Mouse (Mus musculus): ENCODE results near the gene Secisbp2. TPM values are rescaled to one million over a fixed set of nuclear protein-coding genes. Genes with fewer than 3 reads are reported as not detected.

Gene Secisbp2
- polyA plus RNA-seq, 1 experiment from 2014 or later, result 29.5 TPM

DNA sequence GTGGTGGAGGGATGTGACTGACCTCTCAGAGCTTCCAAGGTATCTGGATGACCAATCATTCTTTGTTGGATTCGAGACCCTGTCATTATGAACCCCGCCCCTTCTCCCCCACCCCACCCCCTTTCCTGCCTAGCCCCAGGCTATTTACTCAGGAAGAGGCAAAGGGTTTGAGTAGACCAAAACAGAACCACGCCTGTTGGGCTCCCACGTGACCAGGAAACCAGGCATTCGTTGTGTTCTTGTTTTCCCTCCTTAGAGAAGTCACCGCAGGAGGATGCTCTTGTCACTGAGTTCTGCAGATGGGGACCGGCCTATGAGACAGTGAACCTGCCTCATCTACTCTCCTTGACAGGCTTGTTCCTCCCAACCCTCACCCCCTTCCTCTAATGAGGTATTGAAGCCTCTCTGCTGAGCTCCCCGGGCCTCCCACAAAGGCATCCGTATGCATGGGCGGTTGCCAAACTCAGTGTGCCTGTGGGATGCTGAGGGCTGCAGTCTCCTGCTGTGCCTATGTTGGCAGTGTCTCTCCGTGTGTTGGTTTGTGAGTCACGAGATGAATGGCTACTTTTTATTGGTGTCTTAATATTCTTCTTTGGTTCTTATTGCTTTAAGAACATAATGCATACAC, 35.0 kb upstream of the Secisbp2 start:
- Histone ChIP-seq H3K27ac (ENCODE audit: low read depth, low read length) (no peak overlapping the region), H3K4me1 (ENCODE audit: control insufficient read depth, insufficient read depth, low read length) (peaks cover 6% of the 10 kb centered on the region; the same call in 1 of the 2 replicates), H3K4me3 (ENCODE audit: low read depth, low read length) (no peak overlapping the region), H3K4me2 (ENCODE audit: low read length) (peak overlapping the region; percentile 19; the same call in 1 of the 2 replicates), H3K36me3 (ENCODE audit: control insufficient read depth, insufficient read depth, low read length) (no peaks in the 10 kb centered on the region), H3K27me3 (replicated peaks; ENCODE audit: control insufficient read depth, insufficient read depth, low read length) (no peaks in the 10 kb centered on the region), H3K9ac (ENCODE audit: low read length) (no peak overlapping the region), H3K9me3 (replicated peaks; ENCODE audit: control insufficient read depth, low read length) (no peaks in the 10 kb centered on the region)
- peak; percentile 89 for DNase-seq (ENCODE audit: low spot score)
- ATAC-seq, result peak; percentile 83
- 4% methylated on average over 12 of the region's 12 CpGs for WGBS

DNA sequence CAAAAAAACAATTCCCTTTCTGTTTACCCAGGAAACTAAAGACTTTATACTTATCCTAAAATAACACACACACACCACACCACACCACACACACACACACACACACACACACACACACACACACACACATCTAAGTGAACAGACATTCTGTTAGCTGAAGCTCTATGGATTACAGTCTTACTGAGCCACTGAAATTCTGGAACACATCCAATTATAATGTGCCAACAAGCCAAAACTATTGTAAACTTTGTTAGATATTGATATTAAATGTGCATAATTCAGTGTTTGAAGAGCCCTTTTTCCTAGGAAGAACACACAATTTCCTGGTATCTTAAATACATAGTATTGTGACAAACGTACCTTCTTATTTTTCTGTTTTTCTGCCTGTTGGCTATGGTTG, 34.2 kb upstream of the Secisbp2 start:
- DNase-seq (ENCODE audit: low spot score) (peak; percentile 62), ATAC-seq (peak; percentile 21; the same call in 1 of the 2 replicates)
- 41% methylated on average over 1 of the region's 1 CpGs for WGBS
- Histone ChIP-seq H3K4me1 (ENCODE audit: control insufficient read depth, insufficient read depth, low read length) (peaks cover 6% of the 10 kb centered on the region; the same call in 1 of the 2 replicates), H3K27me3 (replicated peaks; ENCODE audit: control insufficient read depth, insufficient read depth, low read length) (no peaks in the 10 kb centered on the region), H3K9me3 (replicated peaks; ENCODE audit: control insufficient read depth, low read length) (no peaks in the 10 kb centered on the region), H3K27ac (ENCODE audit: low read depth, low read length) (no peak overlapping the region), H3K4me2 (ENCODE audit: low read length) (no peak overlapping the region), H3K4me3 (ENCODE audit: low read depth, low read length) (no peak overlapping the region), H3K9ac (ENCODE audit: low read length) (no peak overlapping the region), H3K36me3 (ENCODE audit: control insufficient read depth, insufficient read depth, low read length) (no peaks in the 10 kb centered on the region)

DNA sequence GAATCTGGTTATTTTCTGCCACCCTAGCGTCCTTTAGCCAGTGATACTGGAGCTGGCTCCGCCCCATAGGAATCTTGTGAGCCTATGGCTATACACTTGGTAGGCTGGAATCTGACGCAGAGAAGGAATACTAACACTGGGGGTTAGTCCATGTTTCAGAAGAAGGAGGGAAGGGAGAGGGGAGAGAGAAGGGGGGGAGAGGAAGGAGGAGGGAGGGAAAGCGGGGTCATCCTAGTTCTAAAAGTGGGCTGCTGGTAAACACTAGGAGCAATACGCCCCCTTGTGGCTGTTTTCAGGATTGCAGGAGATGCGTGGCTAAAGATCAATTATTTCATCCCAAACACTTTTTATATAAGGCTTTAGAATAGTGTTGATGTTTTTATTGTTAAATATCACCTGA, 33.6 kb upstream of the Secisbp2 start:
- 15% methylated on average over 6 of the region's 6 CpGs for WGBS
- H3K9me3 ChIP-seq (replicated peaks; ENCODE audit: control insufficient read depth, low read length), result no peaks in the 10 kb centered on the region
- H3K27me3 ChIP-seq (replicated peaks; ENCODE audit: control insufficient read depth, insufficient read depth, low read length), result no peaks in the 10 kb centered on the region
- H3K4me2 ChIP-seq (ENCODE audit: low read length), result no peak overlapping the region
- H3K36me3 ChIP-seq (ENCODE audit: control insufficient read depth, insufficient read depth, low read length), result no peaks in the 10 kb centered on the region
- peaks cover 6% of the 10 kb centered on the region; the same call in 1 of the 2 replicates for H3K4me1 ChIP-seq (ENCODE audit: control insufficient read depth, insufficient read depth, low read length)
- no peak overlapping the region for H3K4me3 ChIP-seq (ENCODE audit: low read depth, low read length)
- H3K27ac ChIP-seq (ENCODE audit: low read depth, low read length), result no peak overlapping the region
- no peak overlapping the region for H3K9ac ChIP-seq (ENCODE audit: low read length)
- DNase-seq (ENCODE audit: low spot score) (peak; percentile 86), ATAC-seq (peak; percentile 65)

DNA sequence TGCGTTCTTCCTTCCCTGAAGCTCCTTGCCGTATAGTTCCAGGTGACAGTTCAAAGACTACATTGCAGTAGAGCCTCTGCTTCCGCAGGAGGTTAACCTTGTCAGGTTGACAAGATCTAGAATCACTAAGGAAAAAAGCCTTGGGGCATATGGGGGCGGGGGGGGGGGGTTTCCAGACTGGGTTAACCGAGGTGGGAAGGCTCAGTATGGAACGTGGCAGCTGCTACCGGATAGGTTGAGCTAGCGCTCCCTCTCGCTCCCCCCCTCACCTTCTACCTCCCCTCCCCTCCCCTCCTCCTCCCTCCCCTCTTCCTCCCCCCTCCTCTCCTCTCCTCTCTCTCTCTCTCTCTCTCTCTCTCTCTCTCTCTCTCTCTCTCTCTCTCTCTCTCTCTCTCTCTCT, 32.9 kb upstream of the Secisbp2 start:
- H3K9ac ChIP-seq (ENCODE audit: low read length), result no peak overlapping the region
- DNase-seq (ENCODE audit: low spot score) (no peak), ATAC-seq (no peak)
- no peaks in the 10 kb centered on the region for H3K36me3 ChIP-seq (ENCODE audit: control insufficient read depth, insufficient read depth, low read length)
- no peaks in the 10 kb centered on the region for H3K27me3 ChIP-seq (replicated peaks; ENCODE audit: control insufficient read depth, insufficient read depth, low read length)
- no peak overlapping the region for H3K4me2 ChIP-seq (ENCODE audit: low read length)
- no peak overlapping the region for H3K4me3 ChIP-seq (ENCODE audit: low read depth, low read length)
- 32% methylated on average over 8 of the region's 9 CpGs for WGBS
- peaks cover 6% of the 10 kb centered on the region; the same call in 1 of the 2 replicates for H3K4me1 ChIP-seq (ENCODE audit: control insufficient read depth, insufficient read depth, low read length)
- no peaks in the 10 kb centered on the region for H3K9me3 ChIP-seq (replicated peaks; ENCODE audit: control insufficient read depth, low read length)
- no peak overlapping the region for H3K27ac ChIP-seq (ENCODE audit: low read depth, low read length)

DNA sequence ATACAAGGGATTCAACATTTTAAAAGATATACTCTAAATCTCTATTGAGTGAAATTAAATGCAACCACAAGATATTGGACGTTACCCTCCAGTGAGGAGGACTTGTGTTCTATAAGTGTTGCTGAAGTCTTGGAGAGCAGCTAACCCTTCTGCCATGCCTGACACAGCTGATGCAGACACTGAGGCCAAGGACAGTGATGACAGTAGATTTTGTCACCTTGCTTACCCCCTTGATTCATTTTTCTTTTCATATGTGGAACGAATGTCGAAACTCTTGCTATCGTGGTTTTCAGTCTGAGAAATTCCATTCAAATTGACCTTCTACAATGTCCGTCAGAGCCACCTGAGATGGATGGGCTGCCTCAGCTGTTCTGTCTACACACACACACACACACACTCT, 28.9 kb upstream of the Secisbp2 start:
- ATAC-seq, result no peak
- Histone ChIP-seq H3K4me2 (ENCODE audit: low read length) (no peak overlapping the region), H3K27ac (ENCODE audit: low read depth, low read length) (no peak overlapping the region), H3K36me3 (ENCODE audit: control insufficient read depth, insufficient read depth, low read length) (no peaks in the 10 kb centered on the region), H3K4me3 (ENCODE audit: low read depth, low read length) (no peak overlapping the region), H3K4me1 (ENCODE audit: control insufficient read depth, insufficient read depth, low read length) (no peaks in the 10 kb centered on the region), H3K9me3 (replicated peaks; ENCODE audit: control insufficient read depth, low read length) (no peaks in the 10 kb centered on the region), H3K27me3 (replicated peaks; ENCODE audit: control insufficient read depth, insufficient read depth, low read length) (no peaks in the 10 kb centered on the region), H3K9ac (ENCODE audit: low read length) (no peak overlapping the region)
- DNase-seq (ENCODE audit: low spot score), result no peak
- WGBS, result 91% methylated on average over 5 of the region's 5 CpGs

DNA sequence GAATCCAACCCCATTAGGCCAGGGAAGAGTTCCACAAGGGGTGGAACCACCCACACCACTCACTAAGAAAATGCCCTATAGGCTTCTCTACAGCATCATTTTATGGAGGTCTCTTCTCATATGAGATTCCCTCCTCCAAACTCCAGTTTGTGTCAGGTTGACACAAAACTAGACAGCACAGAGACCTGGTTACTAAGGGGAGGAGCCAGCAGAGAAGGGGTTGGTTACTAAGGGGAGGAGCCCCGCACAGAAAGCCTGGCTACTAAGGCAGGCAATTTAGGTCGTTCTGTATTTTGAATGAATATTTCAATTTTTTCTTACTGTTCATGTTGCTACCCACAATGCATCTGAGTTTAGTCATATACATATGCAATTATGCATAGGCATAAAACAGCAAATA, 27.8 kb upstream of the Secisbp2 start:
- ATAC-seq (no peak), DNase-seq (ENCODE audit: low spot score) (no peak)
- no peak overlapping the region for H3K4me2 ChIP-seq (ENCODE audit: low read length)
- no peaks in the 10 kb centered on the region for H3K27me3 ChIP-seq (replicated peaks; ENCODE audit: control insufficient read depth, insufficient read depth, low read length)
- WGBS, result 87% methylated on average over 2 of the region's 2 CpGs
- H3K4me3 ChIP-seq (ENCODE audit: low read depth, low read length), result no peak overlapping the region
- H3K4me1 ChIP-seq (ENCODE audit: control insufficient read depth, insufficient read depth, low read length), result no peaks in the 10 kb centered on the region
- H3K9ac ChIP-seq (ENCODE audit: low read length), result no peak overlapping the region
- no peaks in the 10 kb centered on the region for H3K36me3 ChIP-seq (ENCODE audit: control insufficient read depth, insufficient read depth, low read length)
- no peaks in the 10 kb centered on the region for H3K9me3 ChIP-seq (replicated peaks; ENCODE audit: control insufficient read depth, low read length)
- no peak overlapping the region for H3K27ac ChIP-seq (ENCODE audit: low read depth, low read length)

DNA sequence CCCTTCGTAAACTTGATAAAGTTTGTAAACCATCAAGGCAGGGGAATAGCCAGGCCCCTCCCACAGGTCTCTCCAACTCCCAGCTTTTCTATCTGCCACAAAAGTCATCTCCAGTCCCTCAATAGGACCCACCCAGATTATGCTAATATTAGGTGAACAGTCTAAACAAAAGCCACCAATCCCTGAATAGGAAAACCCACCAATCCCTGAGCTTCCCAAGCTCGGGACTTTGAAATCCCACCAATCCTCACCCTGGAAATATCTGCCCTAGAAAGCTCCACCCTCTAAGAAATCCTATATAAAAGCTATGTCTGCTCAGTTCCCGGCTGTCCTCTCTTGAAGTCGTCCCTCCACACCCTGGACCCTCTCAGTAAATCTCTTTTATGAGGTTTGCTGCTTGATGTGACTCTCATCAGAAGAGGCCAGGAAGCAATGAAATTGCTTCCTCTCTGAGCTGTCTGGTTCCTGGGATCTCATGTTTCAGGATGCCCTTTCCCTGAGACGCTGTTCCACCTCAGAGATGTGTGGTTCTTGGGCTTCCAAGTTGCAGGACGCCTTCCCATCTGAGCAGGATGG, 23.1 kb upstream of the Secisbp2 start:
- ATAC-seq (no peak), DNase-seq (ENCODE audit: low spot score) (no peak)
- H3K27ac ChIP-seq (ENCODE audit: low read depth, low read length), result no peak overlapping the region
- no peak overlapping the region for H3K9ac ChIP-seq (ENCODE audit: low read length)
- H3K4me3 ChIP-seq (ENCODE audit: low read depth, low read length), result no peak overlapping the region
- H3K27me3 ChIP-seq (replicated peaks; ENCODE audit: control insufficient read depth, insufficient read depth, low read length), result no peaks in the 10 kb centered on the region
- no peak overlapping the region for H3K4me2 ChIP-seq (ENCODE audit: low read length)
- no peaks in the 10 kb centered on the region for H3K4me1 ChIP-seq (ENCODE audit: control insufficient read depth, insufficient read depth, low read length)
- no peaks in the 10 kb centered on the region for H3K9me3 ChIP-seq (replicated peaks; ENCODE audit: control insufficient read depth, low read length)
- WGBS, result 86% methylated on average over 6 of the region's 6 CpGs
- no peaks in the 10 kb centered on the region for H3K36me3 ChIP-seq (ENCODE audit: control insufficient read depth, insufficient read depth, low read length)

DNA sequence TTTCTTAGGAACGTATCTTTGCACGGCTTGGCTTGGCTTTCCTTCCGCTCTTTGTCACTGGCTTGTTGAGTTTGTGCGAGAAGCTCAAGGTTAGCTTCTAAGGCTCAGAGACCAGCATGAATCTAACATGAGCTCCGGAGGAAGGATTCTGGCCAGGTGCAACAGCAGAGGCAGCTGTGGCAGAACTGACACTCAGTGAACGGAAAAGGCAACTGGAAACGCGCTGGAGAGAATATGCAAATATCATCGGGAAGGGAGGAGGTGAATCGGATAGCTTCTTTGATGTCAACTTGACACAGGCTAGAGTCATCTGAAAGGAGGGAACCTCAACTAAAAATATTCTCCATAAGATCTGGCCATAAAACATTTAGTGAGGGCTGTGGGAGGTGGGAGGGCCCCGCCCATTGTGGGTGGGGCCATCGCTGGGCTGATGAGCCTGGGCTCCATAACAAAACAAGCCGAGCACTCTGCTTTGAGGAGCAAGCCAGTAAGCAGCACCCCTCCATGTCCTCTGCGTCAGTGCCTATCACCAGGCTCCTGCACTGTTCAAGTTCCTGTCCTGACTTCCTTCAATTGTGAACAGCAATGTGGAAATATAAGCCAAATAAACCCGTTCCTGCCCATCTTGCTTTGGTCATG, 20.0 kb upstream of the Secisbp2 start:
- ATAC-seq (no peak), DNase-seq (ENCODE audit: low spot score) (no peak)
- Histone ChIP-seq H3K9me3 (replicated peaks; ENCODE audit: control insufficient read depth, low read length) (no peaks in the 10 kb centered on the region), H3K4me1 (ENCODE audit: control insufficient read depth, insufficient read depth, low read length) (no peaks in the 10 kb centered on the region), H3K36me3 (ENCODE audit: control insufficient read depth, insufficient read depth, low read length) (no peaks in the 10 kb centered on the region), H3K27me3 (replicated peaks; ENCODE audit: control insufficient read depth, insufficient read depth, low read length) (no peaks in the 10 kb centered on the region), H3K4me2 (ENCODE audit: low read length) (no peak overlapping the region), H3K4me3 (ENCODE audit: low read depth, low read length) (no peak overlapping the region), H3K27ac (ENCODE audit: low read depth, low read length) (no peak overlapping the region), H3K9ac (ENCODE audit: low read length) (no peak overlapping the region)
- WGBS, result 79% methylated on average over 15 of the region's 15 CpGs
